Comparison of ENCODE assay signal across 11 mouse cellular contexts in the genomic region with DNA sequence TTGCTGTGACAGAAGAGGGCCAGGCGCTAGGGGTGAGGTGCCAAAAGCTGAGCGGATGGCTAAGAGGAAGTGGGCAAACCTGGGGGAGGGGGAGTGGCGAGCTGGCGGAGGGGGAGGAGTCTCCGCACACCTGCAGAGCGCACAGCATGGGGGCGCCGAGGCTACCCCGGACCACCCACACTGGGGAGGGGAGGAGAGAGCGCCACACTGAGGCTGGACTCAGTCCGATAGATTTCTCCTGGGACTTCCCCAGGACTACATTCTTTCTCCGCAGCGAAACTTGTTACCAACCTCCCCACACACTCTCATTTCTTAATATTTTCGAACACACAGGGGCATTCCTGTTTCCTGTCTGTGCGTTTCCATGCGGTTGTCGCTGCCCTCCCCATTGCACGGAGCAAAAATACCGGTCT. TPM values are rescaled to one million over a fixed set of nuclear protein-coding genes. Genes with fewer than 3 reads are reported as not detected.
DNase-seq lines count a peak whose midpoint lies in the region; ATAC-seq and TF ChIP-seq lines count a peak whose summit lies in the region.
"Had no signal": no experiment of that assay in that cellular context is flagged by ENCODE, and none has a peak within 500 bp of the region (broad histone marks: within the 10 kb centered on the region; RNA-seq: fewer than 3 reads in every experiment).

No protein-coding gene starts in this region.

- no peak overlapping the region for H3K4me3 ChIP-seq in heart, embryonic 16.5 days (ENCODE audit: low read length)
- H3K4me3 ChIP-seq in embryonic facial prominence, embryonic 13.5 days: no peak overlapping the region
- H3K4me3 ChIP-seq in lung, postnatal 0 days (ENCODE audit: low read depth, low read length): no peak overlapping the region
- peak overlapping the region; percentile 38 for H3K4me3 ChIP-seq in thymus, adult 2 months (ENCODE audit: control insufficient read depth, insufficient read depth, low read length)
- no peak overlapping the region for H3K4me3 ChIP-seq in forebrain, embryonic 14.5 days (ENCODE audit: low read depth, low read length)

- no peak for TF ChIP-seq CTCF in lung, postnatal 0 days (IDR thresholded peaks at IDR 0.05)
- 0 out of 2 replicates have a peak, but pooled peaks have one; percentile 9 for TF ChIP-seq CTCF in thymus, adult 2 months (IDR thresholded peaks at IDR 0.05; ENCODE audit: borderline replicate concordance, control insufficient read depth, extremely low read depth, insufficient read depth, low read length, poor library complexity)

- no peak overlapping the region for H3K9ac ChIP-seq in heart, embryonic 16.5 days (ENCODE audit: low read length)
- no peak overlapping the region for H3K9ac ChIP-seq in embryonic facial prominence, embryonic 13.5 days
- no peak overlapping the region for H3K9ac ChIP-seq in lung, postnatal 0 days (replicated peaks; ENCODE audit: low read depth)
- no peak overlapping the region for H3K9ac ChIP-seq in forebrain, embryonic 14.5 days (ENCODE audit: low read length)

- TF ChIP-seq POLR2A in thymus, adult 2 months (IDR thresholded peaks at IDR 0.05; ENCODE audit: control insufficient read depth, extremely low read depth, insufficient read depth, low read length, poor library complexity): no peak; the same call in 1 of the 2 replicates

- no peaks in the 10 kb centered on the region for H3K27me3 ChIP-seq in heart, embryonic 16.5 days (ENCODE audit: control insufficient read depth, insufficient read depth, low read length)
- H3K27me3 ChIP-seq in embryonic facial prominence, embryonic 13.5 days: no peaks in the 10 kb centered on the region; the same call in 1 of the 2 replicates
- no peaks in the 10 kb centered on the region for H3K27me3 ChIP-seq in lung, postnatal 0 days (replicated peaks; ENCODE audit: insufficient read depth, low read length)
- H3K27me3 ChIP-seq in thymus, adult 2 months (ENCODE audit: control insufficient read depth, insufficient read depth, low read length): no peaks in the 10 kb centered on the region
- H3K27me3 ChIP-seq in forebrain, embryonic 14.5 days (replicated peaks; ENCODE audit: control insufficient read depth, insufficient read depth, low read length): no peaks in the 10 kb centered on the region
- H3K27me3 ChIP-seq: Patski had no signal

- 22% methylated on average over 19 of the region's 19 CpGs for whole genome bisulfite sequencing in heart, embryonic 16.5 days
- 35% methylated on average over 19 of the region's 19 CpGs for WGBS in embryonic facial prominence, embryonic 13.5 days
- whole genome bisulfite sequencing in lung, postnatal 0 days: 25% methylated on average over 19 of the region's 19 CpGs
- 2% methylated on average over 19 of the region's 19 CpGs for WGBS in thymus, adult 2 months
- WGBS in forebrain, embryonic 14.5 days: 38% methylated on average over 19 of the region's 19 CpGs

- no peaks in the 10 kb centered on the region for H3K9me3 ChIP-seq in heart, embryonic 16.5 days (replicated peaks; ENCODE audit: control insufficient read depth, low read length)
- H3K9me3 ChIP-seq in embryonic facial prominence, embryonic 13.5 days: no peaks in the 10 kb centered on the region
- H3K9me3 ChIP-seq in lung, postnatal 0 days (ENCODE audit: low read length): no peaks in the 10 kb centered on the region
- no peaks in the 10 kb centered on the region for H3K9me3 ChIP-seq in forebrain, embryonic 14.5 days (replicated peaks; ENCODE audit: control insufficient read depth, low read length)

- peak overlapping the region; percentile 47; the same call in 1 of the 2 replicates for H3K27ac ChIP-seq in heart, embryonic 16.5 days (ENCODE audit: low read length)
- no peak overlapping the region for H3K27ac ChIP-seq in embryonic facial prominence, embryonic 13.5 days
- H3K27ac ChIP-seq in lung, postnatal 0 days (ENCODE audit: low read length): no peak overlapping the region
- H3K27ac ChIP-seq in thymus, adult 2 months (ENCODE audit: control insufficient read depth, insufficient read depth, low read length): peak overlapping the region; percentile 99
- no peak overlapping the region for H3K27ac ChIP-seq in forebrain, embryonic 14.5 days (ENCODE audit: low read depth, low read length)

- peaks cover 22% of the 10 kb centered on the region for H3K4me1 ChIP-seq in heart, embryonic 16.5 days (ENCODE audit: control insufficient read depth, insufficient read depth, low read length)
- H3K4me1 ChIP-seq in embryonic facial prominence, embryonic 13.5 days: peaks cover 22% of the 10 kb centered on the region
- H3K4me1 ChIP-seq in lung, postnatal 0 days (ENCODE audit: insufficient read depth, low read depth, low read length): peaks cover 8% of the 10 kb centered on the region; the same call in 1 of the 2 replicates
- H3K4me1 ChIP-seq in thymus, adult 2 months (replicated peaks; ENCODE audit: control insufficient read depth, insufficient read depth, low read length): peaks cover 49% of the 10 kb centered on the region
- H3K4me1 ChIP-seq in forebrain, embryonic 14.5 days (ENCODE audit: control insufficient read depth, insufficient read depth, low read length): peaks cover 5% of the 10 kb centered on the region; the same call in 1 of the 2 replicates

- 0 out of 2 replicates have a peak, but pooled peaks have one; percentile 7 for ATAC-seq in heart, embryonic 16.5 days (replicated peaks; ENCODE audit: extremely low read depth, insufficient read depth, low FRiP score)
- ATAC-seq in embryonic facial prominence, embryonic 13.5 days (ENCODE audit: insufficient number of reproducible peaks, insufficient read depth, low FRiP score, low TSS enrichment, low read depth): no peak
- no peak for ATAC-seq in lung, postnatal 0 days
- ATAC-seq in forebrain, embryonic 14.5 days: no peak
- ATAC-seq: Patski had no signal

- no peak for DNase-seq in heart, adult 8-10 months (ENCODE audit: low spot score)
- DNase-seq in lung, postnatal 0 days (ENCODE audit: low spot score): no peak
- peak; percentile 88 for DNase-seq in thymus, adult 2 months
- DNase-seq in c-Kit-positive CD71-positive TER-119-positive erythroid progenitor cells, embryonic 14.5 days (ENCODE audit: low spot score): no peak
- DNase-seq in right cerebral cortex, postnatal 36 days (ENCODE audit: low spot score in 2 of 2): no peak
- DNase-seq in forebrain, embryonic 14.5 days (ENCODE audit: low spot score): no peak
- DNase-seq: kidney, adult 9 months had no signal

- peak overlapping the region; percentile 49; the same call in 1 of the 2 replicates for H3K4me2 ChIP-seq in heart, embryonic 16.5 days (ENCODE audit: low read depth, low read length)
- H3K4me2 ChIP-seq in embryonic facial prominence, embryonic 13.5 days: peak overlapping the region; percentile 20
- peak overlapping the region; percentile 22; the same call in 1 of the 2 replicates for H3K4me2 ChIP-seq in lung, postnatal 0 days (replicated peaks; ENCODE audit: low read depth, low read length)
- H3K4me2 ChIP-seq in forebrain, embryonic 14.5 days (ENCODE audit: low read length): no peak overlapping the region

- TF ChIP-seq EP300 in lung, postnatal 0 days (IDR thresholded peaks at IDR 0.05): no peak

- no peaks in the 10 kb centered on the region for H3K36me3 ChIP-seq in heart, embryonic 16.5 days (ENCODE audit: control insufficient read depth, insufficient read depth)
- no peaks in the 10 kb centered on the region for H3K36me3 ChIP-seq in embryonic facial prominence, embryonic 13.5 days
- no peaks in the 10 kb centered on the region for H3K36me3 ChIP-seq in lung, postnatal 0 days (ENCODE audit: insufficient read depth, low read length)
- no peaks in the 10 kb centered on the region for H3K36me3 ChIP-seq in thymus, adult 2 months (ENCODE audit: control insufficient read depth, insufficient read depth, low read length)
- H3K36me3 ChIP-seq in forebrain, embryonic 14.5 days (ENCODE audit: control insufficient read depth, insufficient read depth, low read length): no peaks in the 10 kb centered on the region

RNA-seq across cellular contexts. Expression of a gene that starts 33.0 kb away (rescaled TPM):
- polyA plus RNA-seq in heart, embryonic 16.5 days (2015; fragmentation: Nextera tagmentation; extraction: Ambion mirVana): 25.5 and 28.0 TPM in 2 replicates
- 10 to 100 TPM; 31.9 to 37.5 (median 33.3) TPM for total RNA-seq in heart, adult 8-10 months (2022)
- polyA plus RNA-seq in embryonic facial prominence, embryonic 13.5 days (2015; fragmentation: Nextera tagmentation; extraction: Ambion mirVana): 44.9 and 45.0 TPM in 2 replicates
- 35.8 and 40.0 TPM in 2 replicates for polyA plus RNA-seq in lung, postnatal 0 days (2015; fragmentation: Nextera tagmentation; extraction: Ambion mirVana)
- 6.7 and 6.8 TPM in 2 replicates for polyA plus RNA-seq in thymus, adult 2 months (2012; rRNA removed)
- 41.5 and 44.5 TPM in 2 replicates for polyA plus RNA-seq in forebrain, embryonic 14.5 days (2014; fragmentation: Nextera tagmentation; extraction: Ambion mirVana)

RNA-seq across cellular contexts. Expression of a gene that starts 51.8 kb away (rescaled TPM):
- polyA plus RNA-seq in heart, embryonic 16.5 days (2015; fragmentation: Nextera tagmentation; extraction: Ambion mirVana): 3.5 TPM in 1 of 2 replicates, not detected in the other
- total RNA-seq in heart, adult 8-10 months (2022): not detected
- polyA plus RNA-seq in embryonic facial prominence, embryonic 13.5 days (2015; fragmentation: Nextera tagmentation; extraction: Ambion mirVana): not detected in 2 replicates
- polyA plus RNA-seq in lung, postnatal 0 days (2015; fragmentation: Nextera tagmentation; extraction: Ambion mirVana): 2.2 TPM in 1 of 2 replicates, not detected in the other
- polyA plus RNA-seq in thymus, adult 2 months (2012; rRNA removed): not detected in 2 replicates
- polyA plus RNA-seq in forebrain, embryonic 14.5 days (2014; fragmentation: Nextera tagmentation; extraction: Ambion mirVana): 7.2 TPM in 1 of 2 replicates, not detected in the other
- polyA plus RNA-seq: neural tube, embryonic 11.5 days had no signal

Comparison
In these comparisons a context has a peak if more than half of its experiments do, and no peak if none do; other contexts are left out.
1. H3K27ac ChIP-seq: peak in heart, embryonic 16.5 days (single experiment) and thymus, adult 2 months (single experiment); none in embryonic facial prominence, embryonic 13.5 days (single experiment), lung, postnatal 0 days (single experiment) and forebrain, embryonic 14.5 days (single experiment).